Mouse (Mus musculus) liver, embryonic 14.5 days (tissue): Measurements from ENCODE around the gene Gm11627.

Experiments used
- CTCF ChIP-seq: IDR thresholded peaks from 2 replicates; pipeline ENCODE4 v1.5.1; 2016; ENCODE audit warnings: antibody characterized with exemption, low read depth, control low read depth
- EP300 ChIP-seq: IDR thresholded peaks from 2 replicates; pipeline ENCODE4 v1.6.1; 2016; ENCODE audit warnings: antibody characterized with exemption, low read depth

GRCm38 (mm10) chr11:102599912-102600311, 20.7 kb upstream of the Gm11627 start:
- peak; percentile 34 for TF ChIP-seq CTCF
- TF ChIP-seq EP300: no peak
